Mouse (Mus musculus) CD4-positive, CD25-positive, alpha-beta regulatory T cell, adult 9 weeks (primary cell): ENCODE measurements around the gene Nadsyn1. TPM values are rescaled to one million over a fixed set of nuclear protein-coding genes. Genes with fewer than 3 reads are reported as not detected.

Source experiments
- polyA plus RNA-seq: library from polyadenylated mRNA; unstranded; fragments of 100-300 nt; shearing (Covaris generic); gene quantifications from one replicate; pipeline ENCODE4 v1.2.1, GENCODE M21; 2017

Gene Nadsyn1
- polyA plus RNA-seq: 26.4 TPM

DNA sequence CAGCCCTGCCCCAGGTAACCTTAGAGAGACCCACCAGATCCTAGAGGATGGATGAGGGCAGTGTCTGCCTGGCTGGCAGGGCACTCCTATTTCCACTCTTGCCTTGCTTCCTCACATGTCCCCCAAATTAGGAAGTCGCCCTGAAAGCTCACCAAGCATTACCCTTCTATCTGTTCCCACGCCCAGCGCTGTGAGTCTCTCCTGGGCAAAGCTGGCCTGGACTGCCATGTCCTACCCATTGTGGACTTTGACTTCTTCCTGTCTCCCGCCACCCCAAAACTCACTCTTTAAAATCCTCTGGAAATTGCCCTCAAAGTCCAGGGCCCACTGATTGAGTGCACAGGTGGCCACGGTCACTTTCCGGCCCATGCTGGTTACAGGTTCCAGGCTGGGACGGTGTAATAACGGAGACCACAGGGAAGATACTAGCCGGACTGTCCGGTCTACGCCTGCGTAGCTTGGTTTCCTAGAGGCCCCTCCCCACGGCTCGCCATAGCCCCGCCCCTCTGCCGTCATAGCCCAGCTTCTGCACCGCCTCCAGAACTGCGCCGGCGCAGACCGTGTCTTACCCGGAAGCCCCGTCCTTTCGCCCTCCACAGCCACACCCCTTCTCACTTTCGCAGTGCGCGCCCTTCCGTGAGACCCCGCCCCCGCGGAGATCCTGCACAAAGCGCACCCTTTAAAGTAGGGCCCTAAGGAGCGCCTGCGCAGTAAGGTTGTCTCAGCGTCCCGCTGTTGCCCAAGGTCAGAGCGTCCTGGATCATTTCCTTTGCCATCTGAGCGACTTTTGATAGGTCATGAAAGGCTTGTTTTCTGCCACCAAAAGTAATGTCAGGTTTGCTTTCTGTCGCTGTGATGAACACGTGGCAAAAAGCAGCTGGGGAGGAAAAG is at the start of gene Nadsyn1, which contains the start of gene Dhcr7:
TSS of gene Nadsyn1 (minus strand) at position 475 of the 891 bp plus-strand sequence.
TSS of gene Dhcr7 (plus strand) at position 771 of the 891 bp plus-strand sequence.

GRCm38 (mm10) chr7:143866538-143866937 is 43.9 kb upstream of the Nadsyn1 start, which contains the start of gene Gm498:
Gm498 (plus strand) TSS chr7:143866838.

GRCm38 (mm10) chr7:143783996-143784829 is 38.4 kb downstream of the Nadsyn1 start, which contains the start of gene Mrgpre:
Mrgpre (minus strand) TSS chr7:143784500.

DNA sequence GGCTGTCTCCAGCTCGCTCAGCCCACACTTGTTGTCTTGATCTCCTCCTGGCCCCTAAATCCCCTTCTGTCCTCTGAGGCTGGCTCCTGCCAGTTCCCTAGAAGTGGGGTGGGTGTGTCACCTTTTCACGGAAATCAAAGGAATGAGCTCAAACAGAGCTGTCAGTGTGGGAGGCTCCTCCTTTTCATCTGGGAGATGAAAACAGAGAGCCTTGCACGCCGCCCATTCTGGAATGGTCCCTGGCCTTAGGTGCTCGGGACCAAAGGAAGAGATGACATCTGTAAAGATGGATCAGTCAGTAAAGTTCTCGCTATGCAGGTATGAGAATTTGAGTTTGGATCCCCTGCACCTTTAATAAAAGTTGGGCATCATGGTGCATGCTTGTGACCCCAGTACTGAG is 55.8 kb downstream of the Nadsyn1 start, which contains the start of gene Mrgprg:
TSS of gene Mrgprg (minus strand) at position 101 of the 400 bp plus-strand sequence.

DNA sequence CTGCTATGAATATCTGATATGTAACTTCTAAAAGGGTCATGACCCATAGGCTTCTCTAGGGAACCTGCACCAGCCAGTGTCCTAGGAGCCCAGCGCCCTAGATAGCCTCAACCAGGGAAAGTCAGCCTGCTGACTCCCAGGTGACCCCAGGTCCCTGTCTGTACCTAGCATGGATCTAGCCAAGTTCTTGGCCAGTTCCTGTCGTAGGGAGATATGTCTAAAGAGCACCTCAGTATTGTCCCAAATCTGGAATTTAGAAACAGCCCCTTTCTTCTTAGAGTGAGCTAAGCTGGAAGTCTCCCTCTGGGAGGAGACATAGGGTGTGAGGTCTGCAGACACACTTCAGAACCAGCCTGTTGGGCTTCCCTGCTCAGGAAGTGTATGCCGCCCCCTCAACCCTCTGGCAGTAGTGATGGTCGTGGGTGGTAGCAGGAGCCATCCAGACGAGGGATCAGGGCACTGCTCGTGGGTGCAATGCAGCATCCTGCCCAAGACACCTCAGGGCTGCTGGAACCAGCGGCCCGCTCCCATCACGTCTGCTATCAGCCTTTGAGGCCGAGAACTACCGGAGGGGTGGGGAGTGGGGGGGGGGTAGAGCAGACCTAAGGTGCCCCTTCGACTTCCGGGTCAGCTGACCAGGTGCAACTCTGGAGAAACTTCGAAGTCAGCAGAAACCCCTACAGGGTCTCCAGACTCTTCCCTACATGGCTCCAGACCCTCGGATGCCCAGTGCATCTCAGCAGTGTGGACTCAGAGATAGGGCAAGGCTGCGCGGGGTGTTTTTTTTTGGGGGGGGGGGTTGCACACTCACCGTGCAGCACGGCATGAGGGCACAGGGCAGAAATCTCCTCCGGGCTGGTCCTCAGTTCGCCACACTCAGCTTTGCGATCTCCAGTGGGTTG is 66.3 kb downstream of the Nadsyn1 start, which contains the start of gene Osbpl5:
TSS of gene Osbpl5 (minus strand) at position 861 of the 902 bp plus-strand sequence.

Other genes starting within 250 kb of the Nadsyn1 start
- gene Cars, start 222.8 kb downstream of the Nadsyn1 start, polyA plus RNA-seq: 44.0 TPM
- gene Tnfrsf26, start 194.1 kb downstream of the Nadsyn1 start, polyA plus RNA-seq: 37.5 TPM
- 40.0 TPM for gene Tnfrsf22, start 173.2 kb downstream of the Nadsyn1 start, polyA plus RNA-seq
- gene Tnfrsf23, start 137.0 kb downstream of the Nadsyn1 start, polyA plus RNA-seq: 4.5 TPM
- 33.3 TPM for gene Osbpl5, start 65.9 kb downstream of the Nadsyn1 start, polyA plus RNA-seq
- not detected for gene Mrgprg, start 55.9 kb downstream of the Nadsyn1 start, polyA plus RNA-seq
- 10.8 TPM for gene Mrgpre, start 38.3 kb downstream of the Nadsyn1 start, polyA plus RNA-seq
- 50.8 TPM for gene Dhcr7, start 296 bp upstream of the Nadsyn1 start, polyA plus RNA-seq
- gene Gm498, start 44.0 kb upstream of the Nadsyn1 start, polyA plus RNA-seq: not detected
- gene Shank2, start 179.1 kb upstream of the Nadsyn1 start, polyA plus RNA-seq: not detected